In the genomic region with DNA sequence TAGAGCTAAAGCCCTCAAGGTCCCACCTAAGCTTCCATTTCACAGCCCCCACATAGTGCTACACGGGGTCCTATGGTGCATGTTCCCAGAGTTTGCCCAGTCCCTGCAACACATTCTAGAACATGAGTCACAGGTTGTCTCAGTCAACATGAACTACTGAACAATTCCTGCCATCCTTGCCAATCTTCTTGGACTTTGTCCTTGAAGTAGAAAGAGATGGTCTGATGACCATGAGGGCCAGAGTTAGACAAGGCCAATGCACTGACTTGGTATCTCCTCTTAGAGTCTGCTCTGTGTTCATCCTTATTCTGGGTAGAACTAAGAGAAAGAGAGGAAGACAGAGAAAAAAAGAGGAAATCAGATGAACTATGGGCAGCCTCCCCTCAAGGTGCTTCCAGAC, we compare ENCODE assay signal across 27 mouse cellular contexts. TPM values are rescaled to one million over a fixed set of nuclear protein-coding genes. Genes with fewer than 3 reads are reported as not detected.
DNase-seq lines count a peak whose midpoint lies in the region; ATAC-seq and TF ChIP-seq lines count a peak whose summit lies in the region.
"Had no signal": no experiment of that assay in that cellular context is flagged by ENCODE, and none has a peak within 500 bp of the region (broad histone marks: within the 10 kb centered on the region; RNA-seq: fewer than 3 reads in every experiment).

No protein-coding gene starts in this region.

- TF ChIP-seq EP300 in liver, postnatal 0 days (IDR thresholded peaks at IDR 0.05; ENCODE audit: low read depth) = no peak

- WGBS in kidney, adult 2 months = 91% methylated on average over 1 of the region's 1 CpGs
- WGBS in liver, postnatal 0 days (ENCODE audit: insufficient replicate concordance) = 80% methylated on average over 1 of the region's 1 CpGs
- WGBS in liver, embryonic 12.5 days (ENCODE audit: insufficient replicate concordance) = 64% methylated on average over 1 of the region's 1 CpGs

- H3K9ac ChIP-seq in liver, postnatal 0 days (replicated peaks) = no peak overlapping the region
- no peak overlapping the region for H3K9ac ChIP-seq in liver, embryonic 12.5 days
- H3K9ac ChIP-seq: embryonic facial prominence, embryonic 12.5 days; forebrain, embryonic 12.5 days had no signal

- H3K27me3 ChIP-seq in kidney, adult 2 months (replicated peaks; ENCODE audit: control insufficient read depth, insufficient read depth, low read length) = no peaks in the 10 kb centered on the region
- H3K27me3 ChIP-seq in liver, postnatal 0 days (ENCODE audit: insufficient read depth, low read length) = no peaks in the 10 kb centered on the region
- no peaks in the 10 kb centered on the region for H3K27me3 ChIP-seq in liver, embryonic 12.5 days (replicated peaks)
- H3K27me3 ChIP-seq: CH12.LX; forebrain, embryonic 12.5 days had no signal

- no peak overlapping the region for H3K27ac ChIP-seq in kidney, adult 2 months (ENCODE audit: insufficient read depth, low read depth, low read length)
- H3K27ac ChIP-seq in liver, postnatal 0 days (ENCODE audit: low read depth) = peak overlapping the region; percentile 12; the same call in 1 of the 2 replicates
- no peak overlapping the region for H3K27ac ChIP-seq in liver, embryonic 12.5 days
- H3K27ac ChIP-seq: embryonic facial prominence, embryonic 10.5 days; embryonic facial prominence, embryonic 12.5 days; forebrain, embryonic 10.5 days; forebrain, embryonic 12.5 days had no signal

- no peaks in the 10 kb centered on the region for H3K4me1 ChIP-seq in kidney, adult 2 months (ENCODE audit: control insufficient read depth, insufficient read depth, low read length)
- H3K4me1 ChIP-seq in liver, postnatal 0 days (ENCODE audit: insufficient read depth) = no peaks in the 10 kb centered on the region; the same call in none of the 2 replicates
- no peaks in the 10 kb centered on the region for H3K4me1 ChIP-seq in liver, embryonic 12.5 days
- H3K4me1 ChIP-seq: embryonic facial prominence, embryonic 10.5 days; embryonic facial prominence, embryonic 12.5 days; forebrain, embryonic 10.5 days; forebrain, embryonic 12.5 days had no signal

- no peak for ATAC-seq in liver, postnatal 0 days
- ATAC-seq in liver, embryonic 12.5 days = no peak
- no peak for ATAC-seq in erythroblast, adult 5-6 weeks (replicated peaks; ENCODE audit: low FRiP score, poor library complexity, severe bottlenecking)
- ATAC-seq: activated CD4-positive, CD25-positive, alpha-beta regulatory T cell, adult 4 months; CD4-positive, CD25-positive, alpha-beta regulatory T cell, adult 4 months; forebrain, embryonic 14.5 days; Patski had no signal

- TF ChIP-seq CTCF in kidney, adult 2 months (conservative IDR thresholded peaks at IDR 0.05; ENCODE audit: insufficient read depth, insufficient read length, low read depth, low read length) = no peak
- TF ChIP-seq CTCF in liver, postnatal 0 days (IDR thresholded peaks at IDR 0.05; ENCODE audit: low read depth) = no peak

- H3K36me3 ChIP-seq in kidney, adult 2 months (ENCODE audit: control insufficient read depth, insufficient read depth, low read length) = no peaks in the 10 kb centered on the region
- peaks cover 23% of the 10 kb centered on the region for H3K36me3 ChIP-seq in liver, postnatal 0 days (replicated peaks; ENCODE audit: insufficient read depth, low read length)
- H3K36me3 ChIP-seq in liver, embryonic 12.5 days = peaks cover 18% of the 10 kb centered on the region; the same call in 1 of the 2 replicates
- H3K36me3 ChIP-seq: embryonic facial prominence, embryonic 10.5 days; embryonic facial prominence, embryonic 12.5 days; forebrain, embryonic 10.5 days; forebrain, embryonic 12.5 days; G1E had no signal

- no peak for TF ChIP-seq POLR2A in kidney, adult 2 months (IDR thresholded peaks at IDR 0.05; ENCODE audit: low read depth, low read length)

- H3K4me2 ChIP-seq in liver, postnatal 0 days (ENCODE audit: low read depth, low read length) = no peak overlapping the region
- H3K4me2 ChIP-seq in liver, embryonic 12.5 days = no peak overlapping the region
- H3K4me2 ChIP-seq: embryonic facial prominence, embryonic 12.5 days; forebrain, embryonic 12.5 days had no signal

- peak; percentile 51 for DNase-seq in heart, adult 11 months
- DNase-seq in heart, adult 18-20 months = no peak
- DNase-seq in kidney, adult 2 months = peak; percentile 19
- no peak for DNase-seq in kidney, adult 9 months
- DNase-seq in liver, postnatal 0 days = no peak
- DNase-seq: adrenal gland, adult 8-10 months; adrenal gland, postnatal 14 days; adrenal gland, postnatal 36 days; B cell, adult 2 months; cerebellum, adult 11-12 months; cerebellum, adult 2 months; cerebellum, adult 9-10 months; cerebellum, postnatal 10 days; cerebellum, postnatal 25 days had no signal

- no peak overlapping the region for H3K4me3 ChIP-seq in kidney, adult 2 months (ENCODE audit: insufficient read depth, low read depth, low read length)
- H3K4me3 ChIP-seq in liver, postnatal 0 days (ENCODE audit: low read depth, low read length) = no peak overlapping the region
- no peak overlapping the region for H3K4me3 ChIP-seq in liver, embryonic 12.5 days
- H3K4me3 ChIP-seq: embryonic facial prominence, embryonic 10.5 days; embryonic facial prominence, embryonic 12.5 days; erythroblast, embryonic 14.5 days; forebrain, embryonic 10.5 days; forebrain, embryonic 12.5 days had no signal

- no peaks in the 10 kb centered on the region for H3K9me3 ChIP-seq in liver, postnatal 0 days (ENCODE audit: low read length)
- H3K9me3 ChIP-seq in liver, embryonic 12.5 days (replicated peaks) = no peaks in the 10 kb centered on the region
- H3K9me3 ChIP-seq: embryonic facial prominence, embryonic 10.5 days; embryonic facial prominence, embryonic 12.5 days; forebrain, embryonic 10.5 days; forebrain, embryonic 12.5 days had no signal

RNA-seq across cellular contexts. Expression of a gene that starts 7.0 kb away (rescaled TPM):
- total RNA-seq in heart, adult 18-20 months (2021) = not detected
- 26.0 and 27.3 TPM in 2 replicates for polyA plus RNA-seq in kidney, adult 2 months (2012; rRNA removed)
- 178 and 219 TPM in 2 replicates for polyA plus RNA-seq in liver, postnatal 0 days (2015; fragmentation: Nextera tagmentation; extraction: Ambion mirVana)
- polyA plus RNA-seq in liver, embryonic 12.5 days (2016; fragmentation: Nextera tagmentation; extraction: Ambion mirVana) = 64.5 and 69.2 TPM in 2 replicates
- total RNA-seq in erythroblast, adult 5-6 weeks (2015; ENCODE audit: low replicate concordance) = not detected in 2 replicates
- total RNA-seq in erythroblast, adult 5-6 weeks (2017; ENCODE audit: low replicate concordance) = 0.14 TPM in 1 of 2 replicates, not detected in the other
- total RNA-seq: CH12.LX had no signal
- polyA plus RNA-seq: forebrain, embryonic 12.5 days; G1E had no signal

Comparison
In these comparisons a context has a peak if more than half of its experiments do, and no peak if none do; other contexts are left out.
1. DNase-seq: peak in heart, adult 11 months (single experiment) and kidney, adult 2 months (single experiment); none in heart, adult 18-20 months (0 of 2), kidney, adult 9 months (single experiment) and liver, postnatal 0 days (single experiment).